Mouse (Mus musculus): ENCODE measurements at regions not wholly inside any gene's neighbourhood (a gene's known extent, or its start where the extent isn't known, plus 50 kb on each side); places are given as distances from the start of the nearest gene placed in this dataset.

DNA sequence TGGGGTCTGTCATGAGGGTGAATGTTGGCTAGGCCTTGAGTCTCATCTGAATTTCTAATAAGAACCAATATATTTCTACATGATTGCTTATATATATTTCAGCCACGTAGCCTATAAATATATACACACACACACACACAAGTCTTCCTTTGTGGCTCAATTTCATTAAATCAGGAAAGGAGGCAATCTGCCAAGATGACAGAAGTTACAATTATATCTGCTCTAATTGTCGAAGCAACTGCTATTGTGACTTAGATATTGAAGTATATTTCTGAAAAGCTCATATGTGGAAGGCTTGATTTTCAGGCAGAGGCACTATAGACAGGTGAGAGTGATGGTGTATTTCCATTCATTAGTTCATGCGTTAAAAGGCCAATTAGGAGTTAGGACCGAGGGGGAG lies 850.7 kb downstream of the H2al1n start:
- no peak overlapping the region for H3K4me3 ChIP-seq (ENCODE audit: low read length)
- H3K4me1 ChIP-seq (ENCODE audit: insufficient read depth, low read length): no peaks in the 10 kb centered on the region
- no peaks in the 10 kb centered on the region for H3K9me3 ChIP-seq (ENCODE audit: low read length)
- TF ChIP-seq CTCF (IDR thresholded peaks at IDR 0.05; ENCODE audit: low read depth): no peak
- H3K9ac ChIP-seq (replicated peaks; ENCODE audit: low read length): no peak overlapping the region
- DNase-seq (ENCODE audit: low spot score) (peak; percentile 19), ATAC-seq (no peak)
- WGBS: 56% methylated on average over 4 of the region's 4 CpGs
- H3K27me3 ChIP-seq (ENCODE audit: insufficient read depth, low read length): no peaks in the 10 kb centered on the region
- no peaks in the 10 kb centered on the region for H3K36me3 ChIP-seq (ENCODE audit: insufficient read depth, low read length)
- H3K27ac ChIP-seq: no peak overlapping the region
- no peak overlapping the region for H3K4me2 ChIP-seq (ENCODE audit: low read depth, low read length)

DNA sequence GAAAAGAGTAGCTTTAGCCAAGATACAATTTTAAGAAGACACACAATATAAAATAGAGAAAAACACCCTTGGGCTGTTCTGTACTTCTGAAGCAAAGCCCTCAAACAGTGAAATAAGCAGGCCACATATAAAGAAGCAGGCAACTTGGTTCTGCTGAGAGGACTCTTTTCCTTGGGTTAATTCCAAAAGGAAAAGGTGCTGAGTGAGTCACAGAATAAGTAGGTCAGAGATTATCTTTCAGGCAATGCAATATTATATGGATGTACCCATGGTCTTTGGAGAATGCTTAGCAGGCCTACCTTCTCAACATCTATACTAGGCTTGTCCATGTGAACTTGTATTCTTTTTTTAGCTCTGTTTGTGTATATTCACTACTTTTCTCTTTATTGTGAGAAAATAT lies 854.8 kb downstream of the H2al1n start:
- Histone ChIP-seq H3K27ac (no peak overlapping the region), H3K9me3 (ENCODE audit: low read length) (no peaks in the 10 kb centered on the region), H3K27me3 (ENCODE audit: insufficient read depth, low read length) (no peaks in the 10 kb centered on the region), H3K36me3 (ENCODE audit: insufficient read depth, low read length) (no peaks in the 10 kb centered on the region), H3K4me2 (ENCODE audit: low read depth, low read length) (no peak overlapping the region), H3K9ac (replicated peaks; ENCODE audit: low read length) (no peak overlapping the region), H3K4me1 (ENCODE audit: insufficient read depth, low read length) (no peaks in the 10 kb centered on the region), H3K4me3 (ENCODE audit: low read length) (no peak overlapping the region)
- ATAC-seq: no peak
- no peak for TF ChIP-seq CTCF (IDR thresholded peaks at IDR 0.05; ENCODE audit: low read depth)
- no peak for DNase-seq (ENCODE audit: low spot score)
